Mouse (Mus musculus) lung, embryonic 14.5 days (tissue): Measurements from ENCODE around the gene Dhx40. TPM values are rescaled to one million over a fixed set of nuclear protein-coding genes. Genes with fewer than 3 reads are reported as not detected.
"Not testable (repeated sequence)": the region's sequence is repeated elsewhere in the genome, so short reads cannot be mapped to it uniquely, and the experiment has no call there.

Experiments
- ATAC-seq: fragments of 200-750 bp; cut with Nextera tagmentation; 2 replicates; pipeline ENCODE4 v1.8.0; 2017; ENCODE audit warnings: mild to moderate bottlenecking, moderate TSS enrichment, moderate library complexity; ENCODE audit not compliant: insufficient read depth
- DNase-seq: peaks from one replicate; pipeline ENCODE4 v3.0.0-alpha.2; 2015
- H3K27ac ChIP-seq: fragments of 300-500 bp; sonication (generic); 2 replicates; pipeline ENCODE4 v1.5.1; 2014; ENCODE audit warnings: low read depth, mild to moderate bottlenecking, moderate library complexity
- H3K27me3 ChIP-seq: fragments of 300-500 bp; sonication (generic); 2 replicates; pipeline ENCODE4 v1.6.1; 2014; ENCODE audit warnings: low read length, control low read depth; ENCODE audit not compliant: insufficient read depth
- H3K36me3 ChIP-seq: fragments of 300-500 bp; sonication (generic); 2 replicates; pipeline ENCODE4 v1.6.1; 2014; ENCODE audit warnings: control low read depth; ENCODE audit not compliant: insufficient read depth
- H3K4me1 ChIP-seq: fragments of 300-500 bp; sonication (generic); 2 replicates; pipeline ENCODE4 v1.6.1; 2014; ENCODE audit warnings: antibody characterized with exemption, control low read depth; ENCODE audit not compliant: insufficient read depth
- H3K4me2 ChIP-seq: fragments of 300-500 bp; sonication (generic); 2 replicates; pipeline ENCODE4 v1.6.1; 2014; ENCODE audit warnings: mild to moderate bottlenecking
- H3K4me3 ChIP-seq: fragments of 300-500 bp; sonication (generic); 2 replicates; pipeline ENCODE4 v1.5.1; 2014; ENCODE audit warnings: low read depth, low read length
- H3K9ac ChIP-seq: fragments of 300-500 bp; sonication (generic); 2 replicates; pipeline ENCODE4 v1.6.1; 2014
- H3K9me3 ChIP-seq: fragments of 300-500 bp; sonication (generic); 2 replicates; pipeline ENCODE4 v1.6.1; 2016; ENCODE audit warnings: low read depth, low read length, control low read depth
- CTCF ChIP-seq: IDR thresholded peaks from 2 replicates; pipeline ENCODE4 v1.5.1; 2016; ENCODE audit warnings: antibody characterized with exemption, low read depth
- WGBS: fragments of 180-500 bp; shearing (Covaris S2); extraction: QIAGEN DNeasy Blood & Tissue Kit; methylation state at CpG from one replicate; pipeline ENCODE4 v1.1.7; 2014; 5-methylcytosine and 5-hydroxymethylcytosine counted together
- polyA plus RNA-seq: library from polyadenylated mRNA; unstranded; fragments of >200 nt; fragmentation: Nextera tagmentation; extraction: Ambion mirVana; gene quantifications from 2 replicates; pipeline ENCODE4 v1.2.1, GENCODE M21; 2014

The Dhx40 gene
- polyA plus RNA-seq, 1 experiment from 2014 or later: 29.9 TPM

DNA sequence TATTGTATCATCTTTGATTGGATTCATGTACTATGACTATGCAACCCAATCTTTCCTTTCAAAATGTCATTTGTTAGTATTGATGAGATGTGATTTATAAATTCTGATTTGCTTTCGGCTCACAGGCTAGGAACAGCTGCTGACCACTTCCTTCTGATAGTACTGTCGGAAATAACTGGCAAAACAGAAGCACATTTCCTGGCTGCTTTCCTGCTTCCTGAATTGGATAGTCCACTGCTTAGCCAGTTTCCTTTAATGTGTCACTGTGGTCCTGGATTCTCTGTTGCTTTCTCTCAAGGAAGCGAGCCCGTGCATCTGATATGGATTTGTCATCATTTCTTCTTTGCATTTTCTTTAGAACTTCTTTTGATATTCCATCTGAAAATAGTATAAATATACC, 37.7 kb downstream of the Dhx40 start:
- Histone ChIP-seq H3K9me3 (no peaks in the 10 kb centered on the region), H3K4me2 (no peak overlapping the region), H3K27ac (no peak overlapping the region), H3K9ac (no peak overlapping the region), H3K4me1 (no peaks in the 10 kb centered on the region), H3K27me3 (no peaks in the 10 kb centered on the region), H3K36me3 (peaks cover 49% of the 10 kb centered on the region), H3K4me3 (no peak overlapping the region)
- TF ChIP-seq CTCF: no peak
- 73% methylated on average over 4 of the region's 4 CpGs for WGBS
- ATAC-seq: no peak
- DNase-seq: peak; percentile 36

DNA sequence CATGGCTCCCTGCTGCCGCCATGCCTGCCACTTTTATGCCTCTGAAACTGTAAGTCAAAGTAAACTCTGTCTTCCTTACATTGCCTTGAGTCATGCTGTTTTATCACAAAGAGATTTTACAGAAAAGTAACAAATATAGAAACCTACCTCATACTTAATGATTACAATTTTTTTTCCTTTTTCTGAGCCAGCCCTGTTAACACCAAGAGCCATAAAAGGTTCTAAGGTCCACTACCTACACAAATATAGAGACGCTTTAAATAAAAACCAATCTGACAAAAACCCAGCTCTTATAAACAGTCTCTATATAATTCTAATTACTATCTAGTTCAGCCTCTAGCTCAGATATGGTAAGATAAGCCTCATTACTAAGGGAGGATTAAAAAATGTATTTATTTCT, 43.0 kb downstream of the Dhx40 start:
- Histone ChIP-seq H3K9me3 (no peaks in the 10 kb centered on the region), H3K27me3 (no peaks in the 10 kb centered on the region), H3K27ac (no peak overlapping the region), H3K9ac (no peak overlapping the region), H3K4me3 (no peak overlapping the region), H3K4me2 (no peak overlapping the region), H3K36me3 (0 out of 2 replicates have a peak, but pooled peaks cover 12% of the 10 kb centered on the region), H3K4me1 (no peaks in the 10 kb centered on the region)
- DNase-seq (no peak), ATAC-seq (no peak)
- no peak for TF ChIP-seq CTCF
- WGBS: 87% methylated on average over 2 of the region's 2 CpGs

DNA sequence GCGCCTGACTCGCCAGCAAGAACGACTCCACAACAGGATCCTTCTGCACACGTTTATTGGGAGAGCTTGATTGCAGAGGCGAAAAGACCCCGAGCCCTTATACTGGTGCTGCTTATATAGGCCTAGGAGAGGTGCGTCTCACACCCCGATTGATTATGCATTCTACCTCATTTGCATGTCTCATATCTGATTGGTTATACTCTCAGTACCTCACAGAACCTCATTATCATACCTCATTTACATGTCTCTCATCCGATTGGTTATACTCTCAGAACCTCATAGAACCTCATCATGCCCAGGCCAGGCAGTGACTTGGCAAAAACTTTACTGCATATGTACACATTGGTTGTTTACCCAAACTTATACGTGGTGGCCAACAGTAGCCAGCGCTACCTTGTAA, 44.4 kb downstream of the Dhx40 start:
- WGBS: 95% methylated on average over 11 of the region's 11 CpGs
- not testable (repeated sequence) for H3K4me1 ChIP-seq, DNase-seq

DNA sequence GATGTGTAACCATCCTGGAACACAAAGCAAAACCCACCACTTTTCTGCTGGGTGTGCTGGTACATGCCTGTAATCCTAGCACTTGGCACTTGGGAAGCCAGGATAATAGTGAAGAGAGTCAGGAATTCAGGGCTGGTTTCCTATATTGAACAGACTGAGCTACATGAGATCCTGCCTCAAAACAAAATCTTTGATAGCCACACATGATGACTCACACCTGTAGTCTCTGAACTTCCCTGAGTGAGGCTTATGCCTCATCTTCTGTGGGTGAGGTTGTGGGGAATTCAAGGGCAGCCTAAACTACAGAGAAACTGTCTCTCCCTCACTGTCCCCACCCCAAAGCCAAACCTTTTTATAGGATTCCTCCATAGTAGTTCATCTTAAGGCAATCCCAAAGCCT, 47.2 kb downstream of the Dhx40 start:
- Histone ChIP-seq H3K36me3 (no peaks in the 10 kb centered on the region), H3K9ac (no peak overlapping the region), H3K4me2 (no peak overlapping the region), H3K27me3 (no peaks in the 10 kb centered on the region), H3K4me1 (peaks cover 5% of the 10 kb centered on the region), H3K27ac (no peak overlapping the region), H3K4me3 (no peak overlapping the region), H3K9me3 (no peaks in the 10 kb centered on the region)
- ATAC-seq: no peak
- TF ChIP-seq CTCF: no peak
- no peak for DNase-seq

More for the DNA sequence above, 44.4 kb downstream of the Dhx40 start:
- not testable (repeated sequence) for H3K27me3 ChIP-seq, H3K9me3 ChIP-seq, ATAC-seq, H3K27ac ChIP-seq, H3K36me3 ChIP-seq, H3K9ac ChIP-seq, H3K4me2 ChIP-seq, H3K4me3 ChIP-seq

DNA sequence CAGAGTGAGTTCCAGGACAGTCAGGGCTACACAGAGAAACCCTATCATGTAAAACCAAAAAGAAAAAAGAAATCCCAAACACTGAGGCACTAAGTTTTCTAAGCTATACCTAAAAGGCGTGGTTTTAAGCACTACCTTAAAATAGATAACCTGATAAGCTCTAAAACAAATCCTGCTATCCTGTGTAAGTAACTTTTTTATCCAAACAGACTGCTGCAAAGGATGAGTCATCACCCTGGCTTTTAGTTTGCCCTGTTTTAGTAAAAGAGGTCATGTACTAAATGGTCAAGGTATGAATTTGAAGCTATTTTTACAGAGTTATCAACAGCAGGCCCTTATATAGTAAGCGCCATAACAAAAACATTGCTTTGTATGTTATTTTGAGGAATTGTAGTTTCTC, 47.7 kb downstream of the Dhx40 start:
- no peaks in the 10 kb centered on the region for H3K9me3 ChIP-seq
- no peak overlapping the region for H3K4me2 ChIP-seq
- WGBS: 87% methylated on average over 2 of the region's 2 CpGs
- no peak overlapping the region for H3K9ac ChIP-seq
- ATAC-seq: no peak
- H3K4me1 ChIP-seq: peaks cover 8% of the 10 kb centered on the region
- H3K27me3 ChIP-seq: no peaks in the 10 kb centered on the region
- no peak for DNase-seq
- H3K36me3 ChIP-seq: no peaks in the 10 kb centered on the region
- no peak overlapping the region for H3K4me3 ChIP-seq
- H3K27ac ChIP-seq: no peak overlapping the region
- no peak for TF ChIP-seq CTCF

DNA sequence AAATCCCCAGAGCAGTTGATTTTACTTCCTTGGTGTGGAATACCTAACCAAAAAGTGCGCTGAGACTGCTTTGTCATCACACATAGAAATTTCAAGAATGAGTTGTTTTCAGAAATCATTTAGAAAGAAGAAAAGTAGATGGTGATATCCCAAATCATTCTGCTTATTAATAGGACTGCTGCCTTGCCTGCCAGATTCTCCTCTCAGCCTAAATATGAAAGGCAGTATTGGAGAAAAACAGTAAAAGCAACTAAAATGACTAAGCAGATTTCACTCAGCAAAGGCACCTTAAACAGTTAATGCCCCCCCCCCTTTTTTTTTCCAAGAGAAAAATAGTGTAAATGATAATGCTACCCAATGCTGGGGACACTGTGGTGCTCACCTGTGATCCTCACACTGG, 48.3 kb downstream of the Dhx40 start:
- ATAC-seq: no peak
- Histone ChIP-seq H3K4me3 (no peak overlapping the region), H3K4me1 (peaks cover 10% of the 10 kb centered on the region), H3K27ac (peak overlapping the region; percentile 99), H3K9me3 (no peaks in the 10 kb centered on the region), H3K36me3 (no peaks in the 10 kb centered on the region), H3K9ac (no peak overlapping the region), H3K27me3 (no peaks in the 10 kb centered on the region), H3K4me2 (peak overlapping the region; percentile 97; the same call in 1 of the 2 replicates)
- no peak for TF ChIP-seq CTCF
- no peak for DNase-seq
- WGBS: 95% methylated on average over 1 of the region's 1 CpGs

DNA sequence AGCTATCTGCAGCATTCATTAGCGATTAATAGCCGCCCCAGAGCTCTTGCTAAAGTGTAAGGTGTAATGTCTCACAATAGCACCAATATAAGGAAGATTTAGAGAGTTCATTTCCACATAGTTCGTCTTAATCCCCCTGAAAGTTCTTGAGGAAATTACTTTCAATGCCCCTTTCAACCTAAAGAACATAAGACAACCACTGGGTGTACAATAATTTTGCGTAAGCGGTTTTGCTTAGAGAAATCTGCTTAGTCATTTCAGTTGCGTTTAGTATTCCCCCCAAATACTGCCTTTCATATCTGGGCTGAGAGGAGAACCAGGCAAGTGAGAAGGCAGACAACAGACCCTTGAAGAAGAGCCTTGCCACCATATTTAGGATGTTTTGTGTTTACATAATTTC, 49.0 kb downstream of the Dhx40 start:
- Histone ChIP-seq H3K9me3 (no peaks in the 10 kb centered on the region), H3K4me3 (peak overlapping the region; percentile 96), H3K27me3 (no peaks in the 10 kb centered on the region), H3K4me2 (peak overlapping the region; percentile 97), H3K36me3 (peaks cover under 1% of the 10 kb centered on the region), H3K4me1 (peaks cover 10% of the 10 kb centered on the region), H3K27ac (peak overlapping the region; percentile 99), H3K9ac (peak overlapping the region; percentile 90)
- no peak for ATAC-seq
- peak; percentile 35 for DNase-seq
- whole genome bisulfite sequencing: 31% methylated on average over 6 of the region's 6 CpGs
- no peak for TF ChIP-seq CTCF
